Mouse (Mus musculus) kidney, embryonic 15.5 days (tissue): ENCODE measurements around the gene Hand1. TPM values are rescaled to one million over a fixed set of nuclear protein-coding genes. Genes with fewer than 3 reads are reported as not detected.
A peak's percentile ranks its signal among the peaks of the same experiment; 100 is the strongest.

Source experiments
- ATAC-seq: fragments of 200-750 bp; cut with Nextera tagmentation; replicated peaks from 2 replicates; pipeline ENCODE4 v1.8.0; 2017; ENCODE audit warnings: moderate TSS enrichment; ENCODE audit not compliant: low FRiP score
- H3K27ac ChIP-seq: fragments of 300-500 bp; sonication (generic); 2 replicates; pipeline ENCODE4 v1.5.1; 2015; ENCODE audit warnings: mild to moderate bottlenecking, inconsistent platforms
- H3K27me3 ChIP-seq: fragments of 300-500 bp; sonication (generic); 2 replicates; pipeline ENCODE4 v1.6.1; 2015; ENCODE audit warnings: inconsistent platforms
- H3K36me3 ChIP-seq: fragments of 300-500 bp; sonication (generic); 2 replicates; pipeline ENCODE4 v1.6.1; 2015; ENCODE audit warnings: inconsistent platforms
- H3K4me1 ChIP-seq: fragments of 300-500 bp; sonication (generic); 2 replicates; pipeline ENCODE4 v1.6.1; 2015; ENCODE audit warnings: inconsistent platforms
- H3K4me2 ChIP-seq: fragments of 300-500 bp; sonication (generic); 2 replicates; pipeline ENCODE4 v1.6.1; 2015; ENCODE audit warnings: moderate library complexity, mild to moderate bottlenecking, inconsistent platforms
- H3K4me3 ChIP-seq: fragments of 300-500 bp; sonication (generic); replicated peaks from 2 replicates; pipeline ENCODE4 v1.5.1; 2015; ENCODE audit warnings: mild to moderate bottlenecking, inconsistent platforms
- H3K9ac ChIP-seq: fragments of 300-500 bp; sonication (generic); 2 replicates; pipeline ENCODE4 v1.6.1; 2015; ENCODE audit warnings: mild to moderate bottlenecking, inconsistent platforms
- H3K9me3 ChIP-seq: fragments of 300-500 bp; sonication (generic); replicated peaks from 2 replicates; pipeline ENCODE4 v1.6.1; 2016; ENCODE audit warnings: inconsistent platforms
- WGBS: fragments of 180-500 bp; shearing (Covaris S2); methylation state at CpG from one replicate; pipeline ENCODE4 v1.1.7; 2015; ENCODE audit warnings: mixed read lengths; 5-methylcytosine and 5-hydroxymethylcytosine counted together
- polyA plus RNA-seq: library from polyadenylated mRNA; unstranded; fragments of >200 nt; fragmentation: Nextera tagmentation; extraction: Ambion mirVana; gene quantifications from 2 replicates; pipeline ENCODE4 v1.2.1, GENCODE M21; 2015

Gene Hand1
- 0.99 and 5.4 TPM in 2 replicates for polyA plus RNA-seq

- peak within 1 kb of the TSS; percentile 18; the same call in 1 of the 2 replicates for H3K4me3 ChIP-seq
- no peak within 1 kb of the TSS for H3K9ac ChIP-seq
- peaks cover 48% of the 10 kb centered on the region for H3K4me1 ChIP-seq
- H3K4me2 ChIP-seq = no peak within 1 kb of the TSS
- no peaks in the 10 kb centered on the region for H3K9me3 ChIP-seq
- peaks cover 99% of the 10 kb centered on the region for H3K27me3 ChIP-seq
- ATAC-seq = no peak
- 5% methylated on average over 23 of the region's 23 CpGs for WGBS
- H3K36me3 ChIP-seq = no peaks in the 10 kb centered on the region
- H3K27ac ChIP-seq = no peak within 1 kb of the TSS
Observed at GRCm38 (mm10) chr11:57832552-57833201, at the start of gene Hand1. Gene Hand1, minus strand, starts transcription at chr11:57832818.

DNA sequence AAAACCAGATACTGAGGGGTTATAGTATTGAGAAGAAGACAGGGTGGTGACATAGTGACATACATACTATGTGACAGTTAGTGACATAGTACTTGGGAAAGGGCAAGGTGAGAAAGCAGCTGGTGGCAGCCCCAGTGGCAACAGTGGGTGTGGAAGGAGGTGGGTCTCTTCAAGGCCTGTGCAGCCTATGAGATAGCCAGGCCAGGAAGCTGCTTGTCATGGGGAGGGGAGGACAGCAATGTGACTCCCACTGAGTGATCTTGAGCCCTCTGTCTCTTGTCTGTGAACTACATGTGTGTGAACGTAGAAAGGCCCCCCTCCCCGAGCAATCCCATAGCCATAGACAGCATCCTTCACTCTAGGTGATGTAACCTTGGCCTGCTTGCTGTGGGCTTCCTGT, 43.5 kb upstream of the Hand1 start:
- 70% methylated on average over 2 of the region's 2 CpGs for WGBS
- Histone ChIP-seq H3K4me2 (no peak overlapping the region), H3K27me3 (no peaks in the 10 kb centered on the region), H3K4me3 (no peak overlapping the region), H3K36me3 (no peaks in the 10 kb centered on the region), H3K4me1 (no peaks in the 10 kb centered on the region), H3K9ac (no peak overlapping the region), H3K9me3 (no peaks in the 10 kb centered on the region), H3K27ac (no peak overlapping the region)
- no peak for ATAC-seq

DNA sequence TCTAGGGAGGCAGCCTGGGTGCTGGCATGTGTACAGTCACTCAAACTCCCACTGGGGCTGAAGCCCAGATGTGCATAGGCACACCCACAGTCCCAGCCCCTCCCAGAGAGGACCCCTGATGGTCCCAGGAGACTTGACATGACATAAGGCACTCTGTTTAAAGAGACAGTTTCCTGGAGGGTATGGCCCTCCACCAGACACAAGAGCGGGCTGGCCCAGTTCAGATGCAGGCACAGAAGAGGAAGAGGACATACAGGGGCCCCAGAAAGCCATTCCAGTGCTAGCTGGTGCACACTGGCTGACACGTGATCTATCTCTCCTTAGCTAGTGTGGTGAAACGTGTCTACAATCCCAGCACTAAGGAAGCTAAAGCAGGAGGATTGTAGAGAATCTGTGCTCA, 40.4 kb upstream of the Hand1 start:
- WGBS = 46% methylated on average over 3 of the region's 3 CpGs
- no peak for ATAC-seq
- Histone ChIP-seq H3K4me3 (no peak overlapping the region), H3K9ac (no peak overlapping the region), H3K36me3 (no peaks in the 10 kb centered on the region), H3K4me1 (no peaks in the 10 kb centered on the region), H3K9me3 (no peaks in the 10 kb centered on the region), H3K27ac (no peak overlapping the region), H3K27me3 (no peaks in the 10 kb centered on the region), H3K4me2 (no peak overlapping the region)

- ATAC-seq = no peak
- Histone ChIP-seq H3K4me1 (peaks cover 9% of the 10 kb centered on the region; the same call in 1 of the 2 replicates), H3K27ac (no peak overlapping the region), H3K9me3 (no peaks in the 10 kb centered on the region), H3K9ac (no peak overlapping the region), H3K36me3 (no peaks in the 10 kb centered on the region), H3K27me3 (peaks cover 3% of the 10 kb centered on the region; the same call in 1 of the 2 replicates), H3K4me3 (no peak overlapping the region), H3K4me2 (no peak overlapping the region)
- 47% methylated on average over 9 of the region's 9 CpGs for WGBS
Observed at GRCm38 (mm10) chr11:57868753-57869460, 36.3 kb upstream of the Hand1 start.

- Histone ChIP-seq H3K4me1 (peaks cover 9% of the 10 kb centered on the region; the same call in 1 of the 2 replicates), H3K27me3 (peaks cover 6% of the 10 kb centered on the region; the same call in 1 of the 2 replicates), H3K27ac (no peak overlapping the region), H3K4me3 (no peak overlapping the region), H3K9me3 (no peaks in the 10 kb centered on the region), H3K9ac (no peak overlapping the region), H3K36me3 (no peaks in the 10 kb centered on the region), H3K4me2 (no peak overlapping the region)
- WGBS = 38% methylated on average over 7 of the region's 7 CpGs
- ATAC-seq = no peak
Observed at GRCm38 (mm10) chr11:57866466-57866865, 33.8 kb upstream of the Hand1 start.

- H3K4me3 ChIP-seq = no peak overlapping the region
- no peaks in the 10 kb centered on the region for H3K9me3 ChIP-seq
- ATAC-seq = no peak
Observed at GRCm38 (mm10) chr11:57864577-57864976, 32.0 kb upstream of the Hand1 start.

DNA sequence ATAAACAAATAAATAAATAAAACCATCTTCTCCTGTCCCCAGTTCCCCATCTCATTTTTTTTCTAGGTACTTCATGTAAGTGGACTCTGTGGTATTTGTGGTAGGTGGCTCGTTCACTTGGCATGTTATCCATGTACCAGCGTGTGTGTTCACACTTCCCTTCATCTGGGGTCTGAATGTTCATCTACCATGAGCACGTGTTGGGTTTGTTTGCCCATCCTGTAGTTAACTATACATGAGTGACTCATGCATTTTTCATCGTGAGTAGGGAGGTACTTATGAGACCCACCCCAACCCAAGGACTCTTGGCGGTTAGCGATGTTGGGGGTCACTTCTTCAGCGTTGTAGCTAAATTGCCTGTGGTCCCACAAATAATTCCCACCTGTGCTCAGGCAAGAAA, 29.5 kb upstream of the Hand1 start:
- Histone ChIP-seq H3K9ac (no peak overlapping the region), H3K36me3 (no peaks in the 10 kb centered on the region), H3K9me3 (no peaks in the 10 kb centered on the region), H3K4me3 (no peak overlapping the region), H3K4me1 (peaks cover 9% of the 10 kb centered on the region; the same call in 1 of the 2 replicates), H3K27ac (no peak overlapping the region), H3K27me3 (peaks cover 6% of the 10 kb centered on the region; the same call in 1 of the 2 replicates), H3K4me2 (no peak overlapping the region)
- 90% methylated on average over 7 of the region's 7 CpGs for WGBS
- no peak for ATAC-seq

More at GRCm38 (mm10) chr11:57864577-57864976, 32.0 kb upstream of the Hand1 start:
- no peaks in the 10 kb centered on the region for H3K36me3 ChIP-seq
- H3K4me2 ChIP-seq = no peak overlapping the region
- H3K27me3 ChIP-seq = peaks cover 6% of the 10 kb centered on the region; the same call in 1 of the 2 replicates
- H3K27ac ChIP-seq = no peak overlapping the region
- 32% methylated on average over 8 of the region's 8 CpGs for WGBS
- H3K4me1 ChIP-seq = peaks cover 9% of the 10 kb centered on the region; the same call in 1 of the 2 replicates
- H3K9ac ChIP-seq = no peak overlapping the region

DNA sequence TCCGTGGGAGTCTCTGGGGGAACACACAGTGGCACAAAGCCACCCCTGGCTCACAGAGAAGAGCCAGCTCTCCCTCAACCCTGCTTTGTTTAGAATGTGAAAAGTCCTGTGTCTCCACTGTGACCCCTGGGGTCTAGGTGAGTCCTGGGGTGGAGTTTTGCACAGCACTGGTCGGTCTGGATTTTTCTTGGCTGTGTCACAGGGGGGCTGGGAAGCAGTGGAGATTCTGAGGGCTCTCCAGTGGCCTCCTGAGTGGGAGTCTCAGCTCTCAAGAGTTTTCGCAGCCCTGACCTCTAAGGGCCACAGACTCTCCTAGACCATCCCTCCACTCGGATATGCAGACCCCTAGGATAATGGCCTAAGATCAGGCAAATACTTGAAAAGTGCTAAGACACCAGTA, 25.1 kb upstream of the Hand1 start:
- H3K9ac ChIP-seq = no peak overlapping the region
- H3K27me3 ChIP-seq = 0 out of 2 replicates have a peak, but pooled peaks cover 3% of the 10 kb centered on the region
- H3K9me3 ChIP-seq = no peaks in the 10 kb centered on the region
- no peak overlapping the region for H3K4me3 ChIP-seq
- no peak overlapping the region for H3K27ac ChIP-seq
- 37% methylated on average over 4 of the region's 4 CpGs for WGBS
- no peaks in the 10 kb centered on the region for H3K36me3 ChIP-seq
- H3K4me1 ChIP-seq = no peaks in the 10 kb centered on the region
- ATAC-seq = no peak
- H3K4me2 ChIP-seq = no peak overlapping the region

- no peak overlapping the region for H3K4me3 ChIP-seq
- no peaks in the 10 kb centered on the region; the same call in 1 of the 2 replicates for H3K4me1 ChIP-seq
- no peak for ATAC-seq
- no peaks in the 10 kb centered on the region for H3K9me3 ChIP-seq
- H3K36me3 ChIP-seq = no peaks in the 10 kb centered on the region
- no peak overlapping the region for H3K4me2 ChIP-seq
- no peak overlapping the region for H3K27ac ChIP-seq
- H3K27me3 ChIP-seq = peaks cover 20% of the 10 kb centered on the region
- WGBS = 62% methylated on average over 6 of the region's 6 CpGs
- no peak overlapping the region for H3K9ac ChIP-seq
Observed at GRCm38 (mm10) chr11:57853571-57853970, 21.0 kb upstream of the Hand1 start.

DNA sequence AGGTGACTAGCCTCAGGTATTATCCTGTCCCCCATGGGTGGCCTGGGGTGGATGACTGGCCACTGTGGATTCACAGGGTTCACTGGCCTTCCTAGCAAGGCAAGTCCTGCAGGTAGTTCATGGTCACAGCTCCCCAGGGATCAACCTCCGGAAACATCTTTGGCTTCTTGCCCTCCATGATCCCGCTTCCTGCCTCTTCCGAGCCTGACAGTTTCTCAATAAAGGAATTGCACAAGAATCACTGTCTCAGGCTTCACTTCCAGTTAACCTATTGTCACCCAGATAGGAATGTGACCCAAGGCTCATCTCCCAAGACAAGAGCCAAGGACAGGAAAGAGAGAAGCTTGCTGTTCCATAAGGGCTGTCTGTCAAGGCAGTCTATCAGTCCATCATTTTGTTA, 18.3 kb upstream of the Hand1 start:
- no peak for ATAC-seq
- Histone ChIP-seq H3K4me1 (no peaks in the 10 kb centered on the region; the same call in 1 of the 2 replicates), H3K4me2 (no peak overlapping the region), H3K27ac (no peak overlapping the region), H3K36me3 (no peaks in the 10 kb centered on the region), H3K27me3 (peaks cover 31% of the 10 kb centered on the region), H3K4me3 (no peak overlapping the region), H3K9me3 (no peaks in the 10 kb centered on the region), H3K9ac (no peak overlapping the region)
- WGBS = 47% methylated on average over 3 of the region's 3 CpGs

DNA sequence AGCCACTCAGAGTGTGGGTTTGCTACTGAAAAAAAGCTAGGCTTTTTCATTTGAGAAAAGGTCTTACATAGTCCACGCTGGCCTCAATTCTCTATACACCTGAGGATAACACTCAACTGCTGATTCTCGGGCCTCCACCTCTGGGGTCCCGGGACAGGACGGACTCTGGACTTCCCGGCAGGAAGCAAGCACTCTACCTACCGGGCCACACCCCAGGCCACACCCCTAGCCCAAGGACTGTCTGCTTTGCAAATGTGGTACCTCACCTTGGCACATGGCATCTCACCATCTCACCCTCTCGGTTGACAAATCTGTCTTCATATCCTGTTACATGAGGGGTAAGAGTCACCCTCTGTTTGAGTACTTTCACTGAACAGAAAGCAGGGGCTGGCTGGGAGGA, 17.7 kb upstream of the Hand1 start:
- Histone ChIP-seq H3K4me3 (no peak overlapping the region), H3K9ac (no peak overlapping the region), H3K9me3 (no peaks in the 10 kb centered on the region), H3K4me1 (no peaks in the 10 kb centered on the region; the same call in 1 of the 2 replicates), H3K36me3 (no peaks in the 10 kb centered on the region), H3K27me3 (peaks cover 38% of the 10 kb centered on the region), H3K4me2 (no peak overlapping the region), H3K27ac (no peak overlapping the region)
- 56% methylated on average over 7 of the region's 7 CpGs for WGBS
- ATAC-seq = no peak

GRCm38 (mm10) chr11:57847396-57847795, 14.8 kb upstream of the Hand1 start:
- no peak overlapping the region for H3K4me2 ChIP-seq
- H3K27me3 ChIP-seq = peaks cover 46% of the 10 kb centered on the region
- no peaks in the 10 kb centered on the region for H3K9me3 ChIP-seq
- H3K27ac ChIP-seq = no peak overlapping the region
- WGBS = 68% methylated on average over 7 of the region's 7 CpGs
- H3K4me3 ChIP-seq = no peak overlapping the region
- no peaks in the 10 kb centered on the region for H3K36me3 ChIP-seq
- ATAC-seq = no peak
- H3K4me1 ChIP-seq = no peaks in the 10 kb centered on the region; the same call in 1 of the 2 replicates
- no peak overlapping the region for H3K9ac ChIP-seq
